Mouse (Mus musculus) heart, embryonic 15.5 days (tissue): ENCODE results near the gene Hopx. TPM values are rescaled to one million over a fixed set of nuclear protein-coding genes. Genes with fewer than 3 reads are reported as not detected.
A peak's percentile ranks its signal among the peaks of the same experiment; 100 is the strongest.

ENCODE experiments used
- ATAC-seq: fragments of 200-750 bp; cut with Nextera tagmentation; replicated peaks from 2 replicates; pipeline ENCODE4 v1.8.0; 2017; ENCODE audit warnings: low read depth, moderate TSS enrichment; ENCODE audit not compliant: insufficient number of reproducible peaks, insufficient read depth, low FRiP score
- H3K27ac ChIP-seq: fragments of 300-500 bp; sonication (generic); 2 replicates; pipeline ENCODE4 v1.5.1; 2015; ENCODE audit warnings: mild to moderate bottlenecking, inconsistent platforms
- H3K27me3 ChIP-seq: fragments of 300-500 bp; sonication (generic); 2 replicates; pipeline ENCODE4 v1.6.1; 2015; ENCODE audit warnings: inconsistent platforms
- H3K36me3 ChIP-seq: fragments of 300-500 bp; sonication (generic); 2 replicates; pipeline ENCODE4 v1.6.1; 2015; ENCODE audit warnings: mild to moderate bottlenecking, inconsistent platforms
- H3K4me1 ChIP-seq: fragments of 300-500 bp; sonication (generic); replicated peaks from 2 replicates; pipeline ENCODE4 v1.6.1; 2015; ENCODE audit warnings: inconsistent platforms
- H3K4me2 ChIP-seq: fragments of 300-500 bp; sonication (generic); 2 replicates; pipeline ENCODE4 v1.6.1; 2015; ENCODE audit warnings: inconsistent platforms, mild to moderate bottlenecking, moderate library complexity
- H3K4me3 ChIP-seq: fragments of 300-500 bp; sonication (generic); 2 replicates; pipeline ENCODE4 v1.5.1; 2015; ENCODE audit warnings: mild to moderate bottlenecking, inconsistent platforms
- H3K9ac ChIP-seq: fragments of 300-500 bp; sonication (generic); 2 replicates; pipeline ENCODE4 v1.6.1; 2015; ENCODE audit warnings: mild to moderate bottlenecking, inconsistent platforms
- H3K9me3 ChIP-seq: fragments of 300-500 bp; sonication (generic); replicated peaks from 2 replicates; pipeline ENCODE4 v1.6.1; 2016; ENCODE audit warnings: inconsistent platforms
- WGBS: fragments of 180-500 bp; shearing (Covaris S2); methylation state at CpG from one replicate; pipeline ENCODE4 v1.1.7; 2015; ENCODE audit warnings: mixed read lengths; 5-methylcytosine and 5-hydroxymethylcytosine counted together
- polyA plus RNA-seq: library from polyadenylated mRNA; unstranded; fragments of >200 nt; fragmentation: Nextera tagmentation; extraction: Ambion mirVana; gene quantifications from 2 replicates; pipeline ENCODE4 v1.2.1, GENCODE M21; 2015

Hopx gene
- polyA plus RNA-seq, 1 experiment from 2014 or later: 23.6 TPM

- H3K4me3 ChIP-seq: no peak overlapping the region
- H3K9me3 ChIP-seq: no peaks in the 10 kb centered on the region
- no peak overlapping the region for H3K27ac ChIP-seq
- no peak overlapping the region for H3K9ac ChIP-seq
- ATAC-seq: no peak
- 72% methylated on average over 4 of the region's 4 CpGs for WGBS
- H3K36me3 ChIP-seq: no peaks in the 10 kb centered on the region
- H3K27me3 ChIP-seq: no peaks in the 10 kb centered on the region
- H3K4me1 ChIP-seq: peaks cover 15% of the 10 kb centered on the region
- no peak overlapping the region for H3K4me2 ChIP-seq
These were observed 31.7 kb upstream of the Hopx start for GRCm38 (mm10) chr5:77146459-77147170.

GRCm38 (mm10) chr5:77144647-77145046 is 29.7 kb upstream of the Hopx start:
- Histone ChIP-seq H3K27ac (no peak overlapping the region), H3K4me3 (no peak overlapping the region), H3K4me2 (no peak overlapping the region), H3K36me3 (no peaks in the 10 kb centered on the region), H3K9me3 (no peaks in the 10 kb centered on the region), H3K4me1 (peaks cover 18% of the 10 kb centered on the region), H3K9ac (no peak overlapping the region), H3K27me3 (no peaks in the 10 kb centered on the region)
- no peak for ATAC-seq
- WGBS: 60% methylated on average over 5 of the region's 5 CpGs

GRCm38 (mm10) chr5:77143076-77143475 is 28.2 kb upstream of the Hopx start:
- Histone ChIP-seq H3K4me2 (no peak overlapping the region), H3K4me1 (peaks cover 25% of the 10 kb centered on the region), H3K27ac (0 out of 2 replicates have a peak overlapping the region, but pooled peaks have one; percentile 22), H3K9me3 (no peaks in the 10 kb centered on the region), H3K4me3 (no peak overlapping the region), H3K27me3 (no peaks in the 10 kb centered on the region), H3K9ac (no peak overlapping the region), H3K36me3 (no peaks in the 10 kb centered on the region)
- ATAC-seq: 0 out of 2 replicates have a peak, but pooled peaks have one; percentile 31
- WGBS: 48% methylated on average over 3 of the region's 3 CpGs

DNA sequence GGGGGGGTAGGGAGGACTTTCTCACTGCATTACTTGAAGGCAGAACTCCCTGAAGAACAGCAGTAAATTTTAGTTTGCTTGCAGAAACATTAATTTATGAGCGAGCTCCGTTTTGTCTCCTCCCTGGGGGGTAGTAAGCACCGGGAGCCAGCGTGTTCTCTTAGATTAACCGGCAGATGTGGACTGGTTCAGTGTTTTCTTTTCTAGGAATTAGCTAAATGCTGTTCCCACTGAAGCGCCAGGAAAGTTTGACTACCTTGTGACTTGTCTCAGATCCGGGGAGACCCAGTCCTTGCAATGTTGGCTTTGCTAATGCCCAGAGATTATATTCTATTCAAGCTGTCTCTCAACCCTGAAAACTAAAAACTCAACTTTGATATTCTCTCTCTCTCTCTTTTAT is 26.4 kb upstream of the Hopx start:
- Histone ChIP-seq H3K36me3 (no peaks in the 10 kb centered on the region), H3K27ac (no peak overlapping the region), H3K4me1 (peaks cover 41% of the 10 kb centered on the region), H3K4me3 (no peak overlapping the region), H3K9ac (no peak overlapping the region), H3K9me3 (no peaks in the 10 kb centered on the region), H3K4me2 (no peak overlapping the region), H3K27me3 (no peaks in the 10 kb centered on the region)
- no peak for ATAC-seq
- WGBS: 74% methylated on average over 7 of the region's 7 CpGs

- Histone ChIP-seq H3K9me3 (no peaks in the 10 kb centered on the region), H3K4me1 (peaks cover 46% of the 10 kb centered on the region), H3K4me3 (no peak overlapping the region), H3K27me3 (no peaks in the 10 kb centered on the region), H3K4me2 (no peak overlapping the region), H3K9ac (no peak overlapping the region), H3K36me3 (no peaks in the 10 kb centered on the region), H3K27ac (no peak overlapping the region)
- no peak for ATAC-seq
- 85% methylated on average over 6 of the region's 6 CpGs for WGBS
These were observed 25.9 kb upstream of the Hopx start for GRCm38 (mm10) chr5:77140861-77141260.

- H3K9ac ChIP-seq: no peak overlapping the region
- H3K27me3 ChIP-seq: no peaks in the 10 kb centered on the region
- 0 out of 2 replicates have a peak overlapping the region, but pooled peaks have one; percentile 16 for H3K27ac ChIP-seq
- no peak for ATAC-seq
- H3K9me3 ChIP-seq: no peaks in the 10 kb centered on the region
- H3K4me3 ChIP-seq: no peak overlapping the region
- peaks cover 46% of the 10 kb centered on the region for H3K4me1 ChIP-seq
- no peaks in the 10 kb centered on the region for H3K36me3 ChIP-seq
- 32% methylated on average over 6 of the region's 6 CpGs for WGBS
- H3K4me2 ChIP-seq: 0 out of 2 replicates have a peak overlapping the region, but pooled peaks have one; percentile 20
These were observed 25.2 kb upstream of the Hopx start for GRCm38 (mm10) chr5:77140108-77140507.

GRCm38 (mm10) chr5:77137701-77138265 is 22.9 kb upstream of the Hopx start:
- Histone ChIP-seq H3K4me3 (no peak overlapping the region), H3K4me1 (peaks cover 42% of the 10 kb centered on the region), H3K27ac (peak overlapping the region; percentile 11; the same call in 1 of the 2 replicates), H3K27me3 (no peaks in the 10 kb centered on the region), H3K36me3 (no peaks in the 10 kb centered on the region), H3K4me2 (no peak overlapping the region), H3K9ac (no peak overlapping the region), H3K9me3 (no peaks in the 10 kb centered on the region)
- WGBS: 70% methylated on average over 8 of the region's 8 CpGs
- no peak for ATAC-seq

- peaks cover 48% of the 10 kb centered on the region for H3K4me1 ChIP-seq
- ATAC-seq: no peak
- H3K36me3 ChIP-seq: no peaks in the 10 kb centered on the region
- no peak overlapping the region for H3K4me2 ChIP-seq
- no peaks in the 10 kb centered on the region for H3K9me3 ChIP-seq
- no peak overlapping the region for H3K9ac ChIP-seq
- H3K27ac ChIP-seq: no peak overlapping the region
- no peak overlapping the region for H3K4me3 ChIP-seq
- H3K27me3 ChIP-seq: no peaks in the 10 kb centered on the region
- WGBS: 74% methylated on average over 4 of the region's 4 CpGs
These were observed 21.8 kb upstream of the Hopx start for GRCm38 (mm10) chr5:77136684-77137224.

- 90% methylated on average over 2 of the region's 2 CpGs for WGBS
- peaks cover 56% of the 10 kb centered on the region for H3K4me1 ChIP-seq
These were observed 20.0 kb upstream of the Hopx start for GRCm38 (mm10) chr5:77134961-77135360.

GRCm38 (mm10) chr5:77134465-77134864 is 19.5 kb upstream of the Hopx start:
- ATAC-seq: no peak
- H3K4me1 ChIP-seq: peaks cover 54% of the 10 kb centered on the region

More at GRCm38 (mm10) chr5:77134961-77135360, 20.0 kb upstream of the Hopx start:
- no peak overlapping the region for H3K9ac ChIP-seq
- ATAC-seq: no peak
- no peaks in the 10 kb centered on the region for H3K9me3 ChIP-seq
- no peaks in the 10 kb centered on the region for H3K27me3 ChIP-seq
- no peak overlapping the region for H3K4me3 ChIP-seq
- H3K27ac ChIP-seq: no peak overlapping the region
- H3K4me2 ChIP-seq: no peak overlapping the region
- H3K36me3 ChIP-seq: no peaks in the 10 kb centered on the region

GRCm38 (mm10) chr5:77133960-77134359 is 19.0 kb upstream of the Hopx start:
- Histone ChIP-seq H3K36me3 (no peaks in the 10 kb centered on the region), H3K27ac (no peak overlapping the region), H3K4me1 (peaks cover 55% of the 10 kb centered on the region), H3K4me3 (no peak overlapping the region), H3K9me3 (no peaks in the 10 kb centered on the region), H3K4me2 (no peak overlapping the region), H3K27me3 (no peaks in the 10 kb centered on the region), H3K9ac (no peak overlapping the region)
- 68% methylated on average over 5 of the region's 5 CpGs for WGBS
- ATAC-seq: no peak

More at GRCm38 (mm10) chr5:77134465-77134864, 19.5 kb upstream of the Hopx start:
- no peaks in the 10 kb centered on the region for H3K27me3 ChIP-seq
- H3K4me2 ChIP-seq: no peak overlapping the region
- WGBS: 64% methylated on average over 4 of the region's 4 CpGs
- H3K9ac ChIP-seq: no peak overlapping the region
- no peaks in the 10 kb centered on the region for H3K36me3 ChIP-seq
- no peak overlapping the region for H3K27ac ChIP-seq
- no peak overlapping the region for H3K4me3 ChIP-seq
- no peaks in the 10 kb centered on the region for H3K9me3 ChIP-seq
